Mouse (Mus musculus) G1E (cell line): ENCODE data around the gene Exd1.

Experiments used
- CTCF ChIP-seq: IDR thresholded peaks from 2 replicates; pipeline ENCODE4 v1.5.1; 2012; ENCODE audit warnings: low read depth, low read length, inconsistent platforms, mixed read lengths
- GATA1 ChIP-seq: IDR thresholded peaks from 2 replicates; pipeline ENCODE4 v1.6.1; 2012; ENCODE audit warnings: borderline replicate concordance, low read length, inconsistent platforms, mixed read lengths
- POLR2AphosphoS5 ChIP-seq: IDR thresholded peaks from 2 replicates; pipeline ENCODE4 v1.6.1; 2012; ENCODE audit warnings: low read depth, low read length, inconsistent platforms; ENCODE audit not compliant: insufficient replicate concordance
- TAL1 ChIP-seq: conservative IDR thresholded peaks from 2 replicates; pipeline ENCODE4 v1.6.1; 2012; ENCODE audit warnings: low read depth, low read length, inconsistent platforms, mixed read lengths

DNA sequence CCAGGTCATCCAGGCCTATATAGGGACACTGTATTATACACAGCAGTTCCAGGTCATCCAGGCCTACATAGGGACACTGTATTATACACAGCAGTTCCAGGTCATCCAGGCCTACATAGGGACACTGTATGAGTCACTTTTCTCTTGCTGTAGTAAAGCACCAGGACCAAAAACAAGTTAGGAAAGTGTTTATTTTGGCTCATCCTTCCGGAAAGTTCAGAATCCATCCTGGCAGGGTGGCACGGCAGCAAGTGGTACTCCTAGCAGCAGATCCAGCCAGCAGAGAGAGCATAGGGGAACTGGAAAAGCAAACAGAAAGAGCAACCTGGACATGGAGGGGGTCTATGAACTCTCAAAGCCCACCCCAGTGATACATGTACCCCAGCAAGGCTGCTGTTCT is 36.6 kb downstream of the Exd1 start:
- no peak for TF ChIP-seq CTCF
- TF ChIP-seq TAL1 = no peak
- TF ChIP-seq GATA1 = no peak
- TF ChIP-seq POLR2AphosphoS5 = no peak
